Mouse (Mus musculus) liver, adult 2 months (tissue): ENCODE results near the gene Lats2.

ENCODE experiments used
- CTCF ChIP-seq: fragments of 200-500 bp; IDR thresholded peaks from 2 replicates; pipeline ENCODE4 v1.5.1; 2011; ENCODE audit warnings: low read depth, low read length, control low read depth
- POLR2A ChIP-seq: fragments of 200-500 bp; IDR thresholded peaks from 2 replicates; pipeline ENCODE4 v1.6.1; 2011; ENCODE audit warnings: low read length, control low read depth; ENCODE audit not compliant: insufficient read depth; ENCODE audit errors: extremely low read depth

DNA sequence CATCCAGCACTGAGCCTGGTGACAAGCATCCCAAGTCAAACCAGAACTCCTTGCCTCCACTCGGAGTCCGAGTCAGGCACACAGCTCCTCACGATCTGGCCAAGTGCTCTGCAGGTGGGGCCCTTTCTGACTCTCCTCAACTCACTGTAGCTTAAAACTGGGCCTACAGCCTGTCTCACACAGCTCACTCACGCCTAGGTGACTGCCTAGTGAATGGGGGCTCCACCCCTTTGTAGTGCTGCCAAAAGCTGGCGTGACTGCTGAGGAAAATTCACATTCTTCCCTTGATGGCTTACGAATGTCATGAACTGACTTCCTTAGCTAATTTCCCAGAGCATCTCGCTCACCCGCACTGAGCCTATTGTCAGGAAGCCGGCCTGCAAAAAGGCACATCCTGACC, 27.7 kb downstream of the Lats2 start:
- TF ChIP-seq CTCF = no peak
- no peak for TF ChIP-seq POLR2A
